Mouse (Mus musculus) T-cell, adult 2 months (primary cell): Measurements from ENCODE around the gene Calhm6.

Experiments
- DNase-seq: peaks from one replicate; pipeline ENCODE4 v3.0.0; 2022; ENCODE audit warnings: low spot score

The Calhm6 gene

DNA sequence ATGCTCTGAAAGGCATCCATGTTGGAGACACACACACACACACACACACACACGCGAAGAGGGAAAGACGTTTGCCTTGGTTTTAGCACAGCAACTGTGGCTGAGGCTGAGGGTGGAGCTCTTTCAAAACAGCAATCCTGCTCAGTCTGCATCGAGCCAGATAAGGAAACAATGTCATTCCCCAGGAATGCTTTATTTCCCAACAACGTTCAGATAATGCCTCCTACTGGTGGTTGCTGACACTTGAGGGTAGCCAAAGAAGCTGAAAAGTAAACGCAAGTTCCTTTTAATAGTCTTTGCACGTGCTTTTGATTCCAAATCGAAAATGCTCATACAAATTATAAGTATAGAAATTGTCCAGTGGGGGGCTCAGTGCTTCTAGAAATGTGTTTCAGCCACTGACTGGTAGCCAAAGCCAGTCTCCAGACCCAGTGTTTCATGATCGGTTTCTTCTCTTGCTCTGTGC, 31.3 kb downstream of the Calhm6 start, which contains the start of gene Calhm5:
Calhm5 (minus strand) TSS at position 102 of the 466 bp plus-strand sequence.
- peak; percentile 15 for DNase-seq

DNA sequence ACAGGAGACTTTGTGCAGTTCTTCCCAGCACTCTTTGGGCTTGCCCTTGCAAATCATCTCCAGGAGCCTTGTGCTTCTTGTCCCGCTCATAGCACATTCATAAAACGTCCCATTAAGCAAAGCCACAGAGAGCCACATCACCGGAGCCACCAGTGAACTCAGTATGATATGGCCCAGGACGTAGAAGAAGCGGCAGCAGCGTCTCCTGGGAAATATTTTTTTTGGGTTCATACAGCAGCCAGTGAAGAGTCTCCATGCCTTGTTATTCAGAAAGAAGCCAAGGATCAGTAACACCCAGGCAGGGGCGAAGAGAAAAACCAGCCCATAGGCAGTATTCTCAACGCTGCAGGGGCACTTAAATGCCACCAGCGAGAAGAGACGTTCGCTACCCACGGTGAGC, 31.8 kb downstream of the Calhm6 start:
- no peak for DNase-seq

DNA sequence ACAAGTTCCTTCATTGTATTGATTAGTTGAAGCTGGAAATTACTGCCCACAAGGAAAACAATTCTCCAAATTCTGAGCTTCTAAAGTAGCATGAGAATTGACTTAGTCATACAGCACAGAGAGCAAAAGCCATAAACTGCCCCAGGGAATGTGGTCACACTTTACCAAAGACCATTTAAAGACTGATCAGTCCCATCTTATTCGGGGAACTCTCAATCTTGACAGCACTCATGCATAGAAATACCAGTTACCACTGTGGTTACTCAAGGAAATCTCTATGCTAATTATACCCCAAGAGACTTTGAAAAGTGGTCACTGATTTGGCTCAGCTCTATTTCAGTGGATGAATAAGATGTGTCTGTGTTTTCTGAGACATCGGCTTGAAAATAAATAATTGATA, 32.6 kb downstream of the Calhm6 start:
- no peak for DNase-seq

DNA sequence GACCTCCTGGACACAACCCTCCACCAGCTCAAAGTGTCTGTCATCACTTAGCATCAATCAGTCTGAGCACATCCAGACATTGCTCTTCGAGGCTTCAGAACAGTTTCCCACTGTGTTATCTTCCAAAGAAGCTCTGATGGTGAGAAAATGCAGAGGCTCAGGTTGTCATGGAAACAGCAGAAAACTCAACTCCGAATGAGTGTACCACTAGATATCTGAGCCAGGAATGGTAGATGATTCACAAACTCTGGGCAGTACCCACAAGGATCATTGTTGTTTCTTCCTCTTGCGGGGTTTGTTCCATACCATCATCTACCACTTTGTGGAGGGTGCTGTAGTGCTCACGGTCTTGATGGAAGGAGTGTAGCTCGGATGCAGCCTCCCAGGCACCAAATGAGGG, 35.9 kb downstream of the Calhm6 start:
- no peak for DNase-seq

DNA sequence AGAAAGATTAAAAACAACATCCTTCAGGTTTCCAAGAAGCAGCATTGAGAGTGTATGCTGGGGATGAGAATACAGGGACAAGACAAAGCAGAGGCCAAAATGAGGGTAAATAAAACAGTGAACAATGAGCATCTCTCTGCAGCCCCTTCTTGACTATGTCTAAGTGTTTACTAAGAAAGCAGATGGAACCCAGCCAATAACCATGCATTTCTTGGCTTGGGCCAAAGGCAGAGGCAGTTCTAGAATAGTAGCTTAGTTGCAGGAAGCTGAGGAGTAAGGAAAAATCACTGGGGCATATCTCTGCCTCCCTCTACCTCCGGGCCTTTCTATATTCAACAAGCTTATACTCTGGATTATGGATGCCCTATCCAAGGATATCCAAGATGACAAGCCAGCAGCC, 37.3 kb downstream of the Calhm6 start:
- no peak for DNase-seq

DNA sequence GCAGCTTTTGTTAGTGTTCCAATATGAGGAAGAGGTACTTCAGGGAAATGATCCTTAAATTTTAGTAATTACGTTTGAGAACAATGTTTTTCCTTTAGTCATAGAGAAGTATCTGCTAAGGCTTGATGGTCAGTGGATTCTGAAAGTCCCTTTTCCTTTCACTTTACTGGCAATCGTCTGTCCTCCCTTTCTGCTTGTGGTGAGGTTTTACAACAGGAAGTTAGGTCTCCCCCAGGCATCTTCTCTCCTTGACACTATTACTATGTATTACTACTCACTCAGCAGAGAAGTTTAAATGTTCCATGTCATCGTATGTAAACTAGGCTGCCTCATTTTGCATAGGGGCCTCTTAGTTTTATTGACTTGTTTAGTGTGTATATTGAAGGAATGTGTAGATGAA, 38.3 kb downstream of the Calhm6 start:
- DNase-seq, result no peak

DNA sequence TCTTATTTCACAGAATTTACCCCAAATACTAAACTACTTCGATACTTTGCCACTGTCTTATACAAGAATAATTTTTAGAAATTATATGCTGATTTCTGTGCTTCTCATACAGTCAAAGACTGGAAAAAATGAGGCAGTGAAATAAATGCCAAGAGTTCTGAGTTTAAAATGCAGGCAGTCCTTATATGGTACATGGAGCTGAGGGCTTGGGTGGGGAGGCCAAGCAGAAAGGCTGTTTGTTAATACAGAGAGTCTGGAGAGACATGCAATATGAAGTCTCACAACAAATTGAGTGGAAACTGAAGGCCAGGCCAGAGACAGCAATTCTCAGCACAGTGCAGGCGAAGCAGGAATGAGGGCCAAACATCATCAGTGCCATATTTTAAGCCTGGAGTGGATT, 39.3 kb downstream of the Calhm6 start:
- no peak for DNase-seq

DNA sequence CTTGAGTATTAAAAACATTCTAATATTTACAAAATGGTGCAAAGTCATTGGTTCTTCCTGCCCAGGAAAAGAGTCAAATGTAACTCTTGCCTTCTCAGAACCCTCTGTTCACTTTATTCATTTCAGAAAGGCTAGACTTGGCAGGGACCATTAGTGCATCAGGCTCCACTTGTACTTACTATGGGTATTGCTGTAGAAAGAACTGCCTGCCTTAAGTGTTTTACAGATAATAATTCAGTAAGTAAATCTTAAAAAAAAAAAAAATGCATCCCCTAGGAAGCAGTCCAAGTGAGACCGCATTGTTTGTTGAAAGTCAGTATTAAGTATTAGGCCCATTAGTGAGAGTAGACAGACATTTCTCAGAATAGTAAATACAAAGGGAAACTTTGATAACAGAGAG, 41.3 kb downstream of the Calhm6 start:
- no peak for DNase-seq
